Mouse (Mus musculus): ENCODE measurements at regions not wholly inside any gene's neighbourhood (a gene's known extent, or its start where the extent isn't known, plus 50 kb on each side); places are given as distances from the start of the nearest gene placed in this dataset.
"Not testable (repeated sequence)": the region's sequence is repeated elsewhere in the genome, so short reads cannot be mapped to it uniquely, and the experiment has no call there.

DNA sequence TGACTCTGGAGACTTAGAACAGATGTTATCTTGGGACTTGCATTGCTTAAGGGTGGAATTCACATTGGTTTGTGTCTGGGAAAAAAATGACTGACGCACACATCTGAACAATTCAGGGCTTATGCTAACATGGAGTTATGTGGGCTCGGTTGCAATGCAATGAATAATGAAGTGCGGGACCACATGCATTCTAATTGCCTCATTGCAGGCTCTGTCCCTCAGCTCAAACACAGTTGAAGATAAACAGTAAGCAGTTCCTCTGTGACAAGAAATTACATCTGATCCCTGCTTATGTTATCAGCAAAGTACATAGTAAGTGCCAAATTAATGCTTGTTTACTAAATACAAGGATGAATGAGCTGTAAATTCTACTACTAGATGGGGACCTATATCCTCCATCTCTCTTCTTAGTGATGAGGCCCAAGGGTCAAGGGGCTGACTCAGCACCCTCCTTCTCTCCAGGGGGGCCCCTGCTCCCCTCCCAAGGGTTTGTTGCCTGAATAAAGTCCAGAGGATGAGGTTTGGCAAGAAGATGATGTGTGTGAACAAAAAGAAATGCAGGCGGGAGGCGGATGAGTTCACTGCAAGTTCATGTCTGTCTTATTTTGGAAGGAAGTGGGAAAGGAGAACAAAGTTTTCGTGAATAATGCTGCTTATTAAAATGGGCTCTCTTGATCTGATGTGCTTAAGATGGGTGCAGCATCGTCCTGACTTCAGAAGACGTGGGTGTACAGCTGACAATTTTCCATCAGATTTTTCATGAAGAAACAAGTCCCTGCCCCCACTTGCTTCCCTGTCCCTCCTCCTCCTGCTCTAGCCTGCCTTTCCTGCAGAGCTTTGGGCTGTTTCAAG, 533.1 kb downstream of the Shisa9 start:
- DNase-seq (ENCODE audit: low spot score) = no peak

DNA sequence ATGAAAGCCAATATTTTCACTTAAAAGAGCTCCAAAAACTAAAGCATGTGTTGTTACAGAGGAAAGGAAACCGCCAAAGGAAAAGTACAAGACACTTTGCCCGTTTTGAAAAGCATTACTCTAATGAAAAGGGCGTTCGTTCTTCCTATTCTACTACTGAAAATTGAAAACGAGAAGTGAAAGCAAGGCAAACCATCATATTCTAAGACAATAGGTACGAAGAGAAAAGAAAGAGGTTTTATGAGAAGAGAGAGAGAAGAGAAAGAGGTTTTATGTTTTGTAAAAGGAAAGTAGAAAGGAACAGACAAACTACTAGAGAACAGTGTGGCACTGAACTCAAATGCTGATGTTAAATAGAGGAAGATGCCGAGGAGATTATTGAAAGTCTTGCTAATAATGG, 534.4 kb downstream of the Shisa9 start:
- no peak for DNase-seq (ENCODE audit: low spot score)

GRCm38 (mm10) chr16:12521711-12522476, 538.0 kb downstream of the Shisa9 start:
- no peak for DNase-seq (ENCODE audit: low spot score)

DNA sequence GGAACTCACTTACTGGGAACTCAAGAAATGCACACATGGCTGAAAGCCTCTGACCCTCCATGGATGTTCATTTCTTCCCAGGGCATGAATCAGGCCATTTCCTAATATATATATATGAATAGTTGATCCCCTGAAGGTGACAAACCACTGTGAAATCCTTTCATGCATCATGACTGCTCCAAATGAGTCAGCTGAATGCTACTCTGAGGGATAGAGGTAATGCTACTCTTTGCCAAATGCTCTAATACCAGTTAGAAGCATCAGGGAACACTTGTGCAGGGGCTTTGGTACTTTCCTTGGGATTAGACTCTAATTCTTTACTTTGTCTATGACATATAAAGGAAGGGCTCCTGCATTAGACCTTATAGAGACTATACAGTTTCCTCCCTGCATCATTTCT, 561.0 kb upstream of the Ercc4 start:
- DNase-seq (ENCODE audit: low spot score) = no peak

DNA sequence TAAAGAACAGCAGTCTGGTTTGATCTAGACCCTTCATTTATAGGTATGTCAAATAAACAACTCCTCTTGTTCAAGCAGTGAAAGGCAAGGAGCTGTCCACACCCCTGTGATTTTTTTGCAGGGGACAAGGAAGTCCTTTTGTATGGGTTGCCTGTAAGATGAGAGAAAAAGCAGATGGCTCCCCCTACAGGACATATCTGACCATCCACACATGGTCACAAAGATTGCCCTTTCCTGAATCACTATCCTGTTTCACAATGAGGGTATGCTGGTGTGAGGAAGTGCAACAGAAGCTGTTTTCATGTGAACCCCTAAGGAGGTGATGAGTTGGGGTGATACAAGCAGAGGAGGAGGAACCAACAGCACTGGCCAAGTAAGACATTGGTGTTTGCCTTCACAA, 520.6 kb upstream of the Ercc4 start:
- DNase-seq (ENCODE audit: low spot score) = no peak

DNA sequence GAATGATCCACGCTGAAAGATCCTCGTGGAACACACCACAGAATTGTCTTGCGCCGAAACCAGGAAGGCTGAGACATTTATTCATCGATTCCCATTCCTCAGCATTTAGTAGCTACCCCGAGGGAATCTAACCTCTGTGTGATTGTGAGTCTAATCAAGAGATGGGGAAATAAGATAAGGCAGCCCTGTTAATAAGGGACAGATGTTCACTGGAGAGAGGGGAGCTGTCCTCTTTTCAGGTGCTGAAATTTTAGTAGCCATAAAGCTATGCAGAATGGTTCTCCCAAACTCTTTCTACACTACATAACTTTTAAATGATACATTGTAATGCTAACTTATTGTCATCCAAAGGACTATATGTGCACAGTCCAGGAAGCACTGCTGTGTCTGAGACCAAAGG, 501.2 kb upstream of the Ercc4 start:
- DNase-seq (ENCODE audit: low spot score) = no peak

DNA sequence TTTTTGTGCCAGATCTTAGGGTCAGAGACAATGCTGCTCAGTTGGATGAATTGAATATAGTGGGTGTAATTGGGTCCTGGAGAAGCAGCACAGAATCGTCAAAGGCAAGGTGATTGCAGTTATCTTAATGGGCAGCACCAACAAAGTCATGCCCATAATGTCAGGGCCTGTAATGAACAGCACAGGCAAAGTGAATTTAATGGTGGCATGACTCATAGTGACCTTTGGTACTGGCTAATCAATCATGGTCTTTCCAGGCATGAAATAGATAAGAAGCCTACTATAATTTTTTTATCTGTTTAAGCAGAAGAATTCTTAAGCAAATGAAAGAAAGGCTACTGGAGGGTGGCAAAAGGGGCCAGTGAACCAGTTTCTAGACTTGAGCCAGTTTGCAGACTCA, 498.4 kb upstream of the Ercc4 start:
- DNase-seq (ENCODE audit: low spot score) = no peak

GRCm38 (mm10) chr16:12617781-12618180, 491.7 kb upstream of the Ercc4 start:
- no peak for DNase-seq (ENCODE audit: low spot score)

DNA sequence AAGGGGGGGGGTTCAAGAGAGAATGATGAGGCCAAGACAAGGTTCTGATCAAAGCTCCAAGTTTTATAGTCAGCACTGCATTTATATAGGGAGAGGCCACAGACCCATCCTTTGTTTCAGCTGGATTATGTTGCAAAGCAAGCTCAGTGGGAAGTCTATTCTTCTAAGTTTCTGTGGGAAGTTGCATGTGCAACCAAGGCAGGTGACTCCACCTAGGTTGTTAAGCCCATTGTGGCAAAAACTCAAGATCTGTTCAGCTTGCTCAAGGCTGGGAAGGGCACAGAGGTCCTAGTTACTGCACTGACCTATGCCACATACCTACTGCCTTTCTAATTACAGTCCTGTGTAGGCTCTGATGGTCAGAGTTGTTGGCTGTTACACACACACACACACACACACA, 477.0 kb upstream of the Ercc4 start:
- no peak for DNase-seq (ENCODE audit: low spot score)

- DNase-seq (ENCODE audit: low spot score) = no peak
Observed at GRCm38 (mm10) chr16:12638971-12639640, 470.4 kb upstream of the Ercc4 start.

GRCm38 (mm10) chr16:12643053-12643452, 466.4 kb upstream of the Ercc4 start:
- DNase-seq (ENCODE audit: low spot score) = no peak

- DNase-seq (ENCODE audit: low spot score) = no peak
Observed at GRCm38 (mm10) chr16:12644621-12645020, 464.9 kb upstream of the Ercc4 start.

GRCm38 (mm10) chr16:12652180-12652579, 457.3 kb upstream of the Ercc4 start:
- DNase-seq (ENCODE audit: low spot score) = no peak

- DNase-seq (ENCODE audit: low spot score) = not testable (repeated sequence)
Observed at GRCm38 (mm10) chr16:12673656-12674055, 435.8 kb upstream of the Ercc4 start.

DNA sequence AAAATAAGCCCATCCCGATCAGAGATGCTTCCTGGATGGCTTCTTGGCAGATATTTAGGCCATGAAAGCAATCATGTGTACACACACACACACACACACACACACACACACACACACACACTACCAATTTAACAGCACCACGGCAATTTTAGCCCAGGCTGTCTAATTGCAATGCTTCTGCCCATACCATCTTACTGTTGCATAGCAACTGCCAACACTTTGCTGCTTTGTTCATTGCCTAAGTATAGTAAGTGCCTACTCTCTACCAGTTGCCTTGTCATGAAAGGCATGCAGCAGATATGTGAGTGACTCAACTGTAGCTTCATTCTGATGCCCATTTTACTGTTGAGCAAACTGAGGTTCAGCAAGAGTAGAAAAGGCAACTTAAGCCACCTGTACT, 428.0 kb upstream of the Ercc4 start:
- DNase-seq (ENCODE audit: low spot score) = no peak

DNA sequence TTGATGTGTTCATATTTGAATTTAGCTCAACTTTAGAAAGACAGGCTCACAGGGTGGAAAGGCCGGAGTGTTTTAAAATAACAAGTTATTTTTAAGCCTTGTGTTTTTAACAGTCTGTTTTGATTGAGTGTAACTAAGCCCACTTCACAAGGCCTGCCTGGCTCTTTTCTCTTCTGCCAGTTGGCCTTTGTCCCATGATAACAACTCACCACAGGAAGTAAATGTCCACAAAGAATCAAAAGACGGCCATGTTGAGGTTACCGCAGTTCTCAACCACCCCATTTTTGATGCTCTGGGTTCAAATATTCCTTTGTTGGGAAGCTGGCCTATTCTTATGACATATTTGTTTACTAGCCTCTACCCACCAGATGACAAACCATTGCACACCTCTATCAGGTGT, 423.7 kb upstream of the Ercc4 start:
- DNase-seq (ENCODE audit: low spot score) = no peak

DNA sequence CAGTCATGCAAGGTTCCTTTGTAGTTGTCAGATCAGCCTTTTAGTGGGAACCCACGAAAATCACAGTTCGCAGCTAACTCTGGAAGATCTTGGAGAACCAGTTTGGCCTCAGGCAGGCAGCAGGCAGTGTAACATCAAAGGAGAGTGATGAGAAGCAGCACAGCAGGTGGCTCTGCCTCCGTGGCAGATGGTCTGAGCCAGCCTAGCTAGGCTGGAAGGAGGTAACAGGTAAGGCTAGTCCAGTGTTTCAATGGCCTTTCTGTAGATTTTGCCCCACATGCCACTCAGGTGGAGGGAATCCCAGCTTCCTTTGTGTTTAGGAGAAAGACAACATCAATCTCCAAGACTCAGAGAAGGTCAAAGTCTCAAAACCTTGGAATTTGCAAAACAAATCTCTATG, 417.7 kb upstream of the Ercc4 start:
- DNase-seq (ENCODE audit: low spot score) = no peak

- no peak for DNase-seq (ENCODE audit: low spot score)
Observed at GRCm38 (mm10) chr16:12692739-12693292, 416.7 kb upstream of the Ercc4 start.

DNA sequence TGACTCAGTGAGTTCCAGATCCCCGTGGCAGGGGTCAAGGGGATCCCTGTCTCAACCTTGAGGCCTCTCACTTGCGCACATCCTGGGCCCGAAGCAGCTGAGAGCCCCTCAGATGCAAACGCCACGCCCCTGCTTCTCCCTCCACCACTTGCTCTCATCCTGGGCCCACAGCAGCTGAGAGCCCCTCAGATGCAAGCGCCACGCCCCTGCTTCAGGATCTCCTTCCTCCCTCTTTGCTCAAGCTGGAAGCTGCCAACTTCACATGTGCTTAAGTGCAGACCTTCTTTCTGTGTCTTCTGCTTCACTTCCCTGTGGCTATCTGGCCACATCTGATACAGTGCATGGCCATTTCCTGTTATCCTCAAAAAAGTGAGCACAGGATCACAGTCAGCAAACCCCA, 416.1 kb upstream of the Ercc4 start:
- DNase-seq (ENCODE audit: low spot score) = no peak

DNA sequence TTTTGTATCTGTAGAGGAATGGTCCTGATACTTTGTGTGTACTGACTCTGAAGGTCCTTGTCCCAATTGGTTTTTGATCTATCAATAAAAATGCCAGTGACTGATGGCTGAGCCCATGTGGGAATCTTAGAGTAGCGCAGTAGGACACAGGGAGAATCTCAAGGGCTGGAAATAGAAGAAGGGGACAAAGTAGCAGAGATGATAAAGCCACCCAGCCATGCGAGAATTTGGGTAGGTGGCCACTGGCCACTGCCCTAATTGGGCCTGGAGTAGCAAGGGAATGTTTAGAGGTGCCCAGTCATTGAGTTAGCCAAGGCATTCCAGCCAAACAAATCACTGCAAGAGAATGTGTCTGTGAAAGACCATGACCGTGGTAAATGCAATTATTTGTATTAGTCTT, 414.8 kb upstream of the Ercc4 start:
- no peak for DNase-seq (ENCODE audit: low spot score)

DNA sequence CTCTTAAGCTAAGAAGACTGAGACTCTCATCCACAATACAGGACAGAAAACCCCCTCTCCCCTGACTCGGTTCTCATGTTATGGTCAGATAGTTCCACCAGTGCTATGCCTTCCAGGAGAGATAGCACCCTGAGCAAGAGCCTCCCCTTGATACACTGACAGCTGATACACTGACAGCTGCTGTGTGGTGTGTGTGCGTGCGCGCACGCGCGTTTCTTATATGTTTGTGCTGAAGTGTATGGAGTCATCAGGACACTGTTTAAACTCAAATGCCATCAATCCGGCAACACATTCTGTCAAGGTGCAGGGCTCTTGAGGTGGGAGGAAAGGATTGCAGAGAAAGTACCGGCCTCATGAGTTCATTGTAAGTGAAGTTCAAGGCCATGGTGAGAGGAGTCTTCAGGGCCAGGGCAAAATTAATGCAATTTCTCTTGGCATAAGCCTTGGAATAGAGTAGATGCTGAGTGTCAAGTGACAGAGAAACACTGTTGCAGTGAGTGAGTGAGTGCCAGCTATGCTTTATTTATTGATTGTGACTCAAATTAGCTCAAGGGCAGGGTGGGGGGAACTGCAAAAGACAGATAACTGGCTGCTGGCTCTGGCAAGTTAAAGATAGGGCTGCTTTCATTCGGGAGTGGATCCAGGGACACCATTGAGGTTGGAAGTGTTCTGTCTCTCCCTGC, 412.4 kb upstream of the Ercc4 start:
- DNase-seq (ENCODE audit: low spot score) = no peak
